Mouse (Mus musculus): Measurements from ENCODE around the gene Dnajc22. TPM values are rescaled to one million over a fixed set of nuclear protein-coding genes. Genes with fewer than 3 reads are reported as not detected.

Dnajc22 gene
- polyA plus RNA-seq (2012; rRNA removed): 10.2 and 13.2 TPM in 2 replicates

GRCm38 (mm10) chr15:99092870-99093269 lies at the start of gene Dnajc22:
Dnajc22 (plus strand) TSS chr15:99093170.

GRCm38 (mm10) chr15:99055040-99055439 lies 37.9 kb upstream of the Dnajc22 start, which contains the start of gene Prph:
Prph (plus strand) TSS chr15:99055174.

GRCm38 (mm10) chr15:99074019-99074599 lies 18.9 kb upstream of the Dnajc22 start, which contains the start of gene Troap:
Troap (plus strand) TSS chr15:99074575.

GRCm38 (mm10) chr15:99087253-99088075 lies 5.5 kb upstream of the Dnajc22 start, which contains the start of gene C1ql4:
C1ql4 (minus strand) TSS chr15:99087817.

GRCm38 (mm10) chr15:99125711-99126080 lies 32.7 kb downstream of the Dnajc22 start, which contains the start of gene Spats2:
Spats2 (plus strand) TSS chr15:99125916.

Other genes with a start within 250 kb of the Dnajc22 start
- gene Kmt2d, start 222.0 kb upstream of the Dnajc22 start, polyA plus RNA-seq (2012; rRNA removed): 5.0 and 5.8 TPM in 2 replicates
- gene Rhebl1, start 198.6 kb upstream of the Dnajc22 start, polyA plus RNA-seq (2012; rRNA removed): 2.7 and 2.8 TPM in 2 replicates
- 0.07 and 0.08 TPM in 2 replicates for gene Dhh, start 194.6 kb upstream of the Dnajc22 start, polyA plus RNA-seq (2012; rRNA removed)
- 6.1 and 7.2 TPM in 2 replicates for gene Lmbr1l, start 174.9 kb upstream of the Dnajc22 start, polyA plus RNA-seq (2012; rRNA removed)
- gene Tuba1b, start 158.6 kb upstream of the Dnajc22 start, polyA plus RNA-seq (2012; rRNA removed): 1,378 and 1,502 TPM in 2 replicates
- 0.09 and 0.23 TPM in 2 replicates for gene Gm49450, start 139.6 kb upstream of the Dnajc22 start, polyA plus RNA-seq (2012; rRNA removed)
- 42.3 and 48.3 TPM in 2 replicates for gene Tuba1a, start 139.5 kb upstream of the Dnajc22 start, polyA plus RNA-seq (2012; rRNA removed)
- gene Tuba1c, start 63.3 kb upstream of the Dnajc22 start, polyA plus RNA-seq (2012; rRNA removed): 241 and 278 TPM in 2 replicates
- 0.70 and 0.71 TPM in 2 replicates for gene Prph, start 38.0 kb upstream of the Dnajc22 start, polyA plus RNA-seq (2012; rRNA removed)
- gene Troap, start 18.6 kb upstream of the Dnajc22 start, polyA plus RNA-seq (2012; rRNA removed): 12.8 and 16.0 TPM in 2 replicates
- gene C1ql4, start 5.4 kb upstream of the Dnajc22 start, polyA plus RNA-seq (2012; rRNA removed): 0.01 and 0.02 TPM in 2 replicates
- gene Spats2, start 32.7 kb downstream of the Dnajc22 start, polyA plus RNA-seq (2012; rRNA removed): 7.0 and 8.0 TPM in 2 replicates
- gene Kcnh3, start 131.7 kb downstream of the Dnajc22 start, polyA plus RNA-seq (2012; rRNA removed): 0.09 and 0.16 TPM in 2 replicates
- 23.9 and 27.0 TPM in 2 replicates for gene Mcrs1, start 158.8 kb downstream of the Dnajc22 start, polyA plus RNA-seq (2012; rRNA removed)
- 8.8 and 9.9 TPM in 2 replicates for gene Prpf40b, start 201.9 kb downstream of the Dnajc22 start, polyA plus RNA-seq (2012; rRNA removed)
- gene Fam186b, start 202.7 kb downstream of the Dnajc22 start, polyA plus RNA-seq (2012; rRNA removed): 0.01 TPM in 1 of 2 replicates, not detected in the other